Mouse (Mus musculus) forebrain, embryonic 12.5 days (tissue): ENCODE measurements around the gene Foxred1. TPM values are rescaled to one million over a fixed set of nuclear protein-coding genes. Genes with fewer than 3 reads are reported as not detected.

Experiments
- ATAC-seq: fragments of 200-750 bp; cut with Nextera tagmentation; 2 replicates; pipeline ENCODE4 v1.8.0; 2017; ENCODE audit warnings: moderate TSS enrichment; ENCODE audit not compliant: low FRiP score
- H3K27ac ChIP-seq: fragments of 300-500 bp; sonication (generic); 2 replicates; pipeline ENCODE4 v1.5.1; 2016; ENCODE audit warnings: mild to moderate bottlenecking
- H3K27me3 ChIP-seq: fragments of 300-500 bp; sonication (generic); 2 replicates; pipeline ENCODE4 v1.6.1; 2016; ENCODE audit warnings: mild to moderate bottlenecking
- H3K36me3 ChIP-seq: fragments of 300-500 bp; sonication (generic); replicated peaks from 2 replicates; pipeline ENCODE4 v1.6.1; 2016; ENCODE audit warnings: mild to moderate bottlenecking
- H3K4me1 ChIP-seq: fragments of 300-500 bp; sonication (generic); 2 replicates; pipeline ENCODE4 v1.6.1; 2016
- H3K4me2 ChIP-seq: fragments of 300-500 bp; sonication (generic); 2 replicates; pipeline ENCODE4 v1.6.1; 2016; ENCODE audit warnings: mild to moderate bottlenecking, moderate library complexity
- H3K4me3 ChIP-seq: fragments of 300-500 bp; sonication (generic); replicated peaks from 2 replicates; pipeline ENCODE4 v1.5.1; 2016; ENCODE audit warnings: mild to moderate bottlenecking
- H3K9ac ChIP-seq: fragments of 300-500 bp; sonication (generic); 2 replicates; pipeline ENCODE4 v1.6.1; 2016; ENCODE audit warnings: mild to moderate bottlenecking
- H3K9me3 ChIP-seq: fragments of 300-500 bp; sonication (generic); 2 replicates; pipeline ENCODE4 v1.6.1; 2016
- WGBS: fragments of 180-500 bp; shearing (Covaris S2); methylation state at CpG from one replicate; pipeline ENCODE4 v1.1.7; 2016; 5-methylcytosine and 5-hydroxymethylcytosine counted together
- polyA plus RNA-seq: library from polyadenylated mRNA; unstranded; fragments of >200 nt; fragmentation: Nextera tagmentation; extraction: Ambion mirVana; gene quantifications from 2 replicates; pipeline ENCODE4 v1.2.1, GENCODE M21; 2016

Gene Foxred1
- polyA plus RNA-seq, 1 experiment from 2014 or later, result 49.0 TPM

DNA sequence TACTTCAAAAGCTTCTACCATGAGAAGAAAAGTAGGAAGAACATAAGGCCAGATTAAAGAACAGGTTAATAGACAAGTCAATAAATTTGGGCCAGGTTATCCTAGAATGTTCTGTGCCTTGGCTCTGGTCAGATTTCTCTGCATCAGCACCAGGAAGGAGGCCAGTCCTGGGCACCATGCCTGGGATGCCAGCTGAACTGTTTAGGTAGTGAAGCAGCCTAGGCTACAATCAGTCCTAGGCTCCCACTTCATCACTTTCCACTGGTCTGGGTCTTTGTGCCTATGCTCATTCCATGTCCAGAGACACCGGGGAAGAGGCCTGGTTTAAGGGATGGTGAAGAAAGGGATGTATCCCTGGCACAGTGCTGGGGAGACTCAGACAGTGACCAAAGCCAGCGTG, 6.4 kb downstream of the Foxred1 start:
- H3K9me3 ChIP-seq, result no peaks in the 10 kb centered on the region
- no peak for ATAC-seq
- H3K9ac ChIP-seq, result no peak overlapping the region
- WGBS, result 97% methylated on average over 2 of the region's 2 CpGs
- H3K4me3 ChIP-seq, result no peak overlapping the region
- H3K4me2 ChIP-seq, result no peak overlapping the region
- peaks cover 45% of the 10 kb centered on the region for H3K36me3 ChIP-seq
- H3K27me3 ChIP-seq, result no peaks in the 10 kb centered on the region
- peaks cover 11% of the 10 kb centered on the region for H3K4me1 ChIP-seq
- H3K27ac ChIP-seq, result no peak overlapping the region

- no peak overlapping the region for H3K4me2 ChIP-seq
- H3K27ac ChIP-seq, result no peak overlapping the region
- 80% methylated on average over 3 of the region's 3 CpGs for WGBS
- no peaks in the 10 kb centered on the region for H3K9me3 ChIP-seq
- H3K27me3 ChIP-seq, result no peaks in the 10 kb centered on the region
- H3K4me3 ChIP-seq, result no peak overlapping the region
- no peak for ATAC-seq
- H3K9ac ChIP-seq, result no peak overlapping the region
- H3K4me1 ChIP-seq, result peaks cover 19% of the 10 kb centered on the region
- peaks cover 45% of the 10 kb centered on the region for H3K36me3 ChIP-seq
Observed at GRCm38 (mm10) chr9:35203536-35203935, 7.3 kb downstream of the Foxred1 start.

- peak overlapping the region; percentile 71 for H3K9ac ChIP-seq
- no peak overlapping the region for H3K27ac ChIP-seq
- no peak for ATAC-seq
- H3K4me3 ChIP-seq, result peak overlapping the region; percentile 60
- H3K36me3 ChIP-seq, result peaks cover 15% of the 10 kb centered on the region
- 69% methylated on average over 9 of the region's 9 CpGs for WGBS
- H3K4me2 ChIP-seq, result peak overlapping the region; percentile 76
- H3K9me3 ChIP-seq, result no peaks in the 10 kb centered on the region
- H3K27me3 ChIP-seq, result no peaks in the 10 kb centered on the region
- H3K4me1 ChIP-seq, result peaks cover 21% of the 10 kb centered on the region
Observed at GRCm38 (mm10) chr9:35200529-35201060, 10.3 kb downstream of the Foxred1 start.

GRCm38 (mm10) chr9:35199772-35200471, 10.9 kb downstream of the Foxred1 start, which contains the start of the genes Srpr and Tirap:
Gene Srpr (plus strand): TSS chr9:35200175.
Gene Tirap (minus strand): TSS chr9:35200291.
- peak within 1 kb of the TSS; percentile 71 for H3K9ac ChIP-seq
- peaks cover 9% of the 10 kb centered on the region for H3K36me3 ChIP-seq
- H3K9me3 ChIP-seq, result no peaks in the 10 kb centered on the region
- H3K4me2 ChIP-seq, result peak within 1 kb of the TSS; percentile 76
- no peaks in the 10 kb centered on the region for H3K27me3 ChIP-seq
- 0 out of 2 replicates have a peak within 1 kb of the TSS, but pooled peaks have one; percentile 43 for H3K27ac ChIP-seq
- peak; percentile 94 for ATAC-seq
- peak within 1 kb of the TSS; percentile 60 for H3K4me3 ChIP-seq
- H3K4me1 ChIP-seq, result peaks cover 21% of the 10 kb centered on the region
- under 1% methylated on average over 43 of the region's 44 CpGs for WGBS

GRCm38 (mm10) chr9:35198945-35199771, 11.7 kb downstream of the Foxred1 start:
- H3K4me2 ChIP-seq, result peak overlapping the region; percentile 76
- no peak overlapping the region for H3K27ac ChIP-seq
- peak; percentile 24 for ATAC-seq
- peak overlapping the region; percentile 71 for H3K9ac ChIP-seq
- peaks cover 1% of the 10 kb centered on the region; the same call in 1 of the 2 replicates for H3K36me3 ChIP-seq
- H3K27me3 ChIP-seq, result no peaks in the 10 kb centered on the region
- peak overlapping the region; percentile 60 for H3K4me3 ChIP-seq
- H3K4me1 ChIP-seq, result peaks cover 21% of the 10 kb centered on the region
- 25% methylated on average over 18 of the region's 18 CpGs for WGBS
- H3K9me3 ChIP-seq, result no peaks in the 10 kb centered on the region

DNA sequence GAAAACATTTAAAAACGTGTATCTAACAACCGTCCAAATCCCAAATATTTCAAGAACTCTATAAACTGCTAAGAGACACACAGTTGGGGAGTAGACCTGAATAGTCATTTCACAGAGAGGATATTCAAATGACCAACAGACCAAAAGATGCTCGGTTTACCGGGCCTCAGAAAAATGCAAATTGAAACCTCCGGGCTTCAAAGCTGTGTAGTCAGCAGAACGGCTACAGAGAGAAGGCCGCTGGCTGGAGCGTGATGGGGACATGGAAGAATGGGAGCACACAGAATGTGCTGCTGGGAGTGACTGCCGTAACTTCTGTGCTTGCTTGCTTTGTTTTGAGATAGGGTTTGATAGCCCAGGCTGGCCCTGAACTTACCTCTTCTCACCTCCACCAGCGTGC, 12.5 kb downstream of the Foxred1 start:
- Histone ChIP-seq H3K27me3 (no peaks in the 10 kb centered on the region), H3K4me3 (no peak overlapping the region), H3K9me3 (no peaks in the 10 kb centered on the region), H3K9ac (no peak overlapping the region), H3K36me3 (no peaks in the 10 kb centered on the region), H3K4me2 (no peak overlapping the region; the same call in 1 of the 2 replicates), H3K27ac (no peak overlapping the region), H3K4me1 (peaks cover 21% of the 10 kb centered on the region)
- 81% methylated on average over 10 of the region's 10 CpGs for WGBS
- no peak for ATAC-seq

- Histone ChIP-seq H3K27me3 (no peaks in the 10 kb centered on the region), H3K36me3 (no peaks in the 10 kb centered on the region), H3K27ac (no peak overlapping the region), H3K9ac (no peak overlapping the region), H3K4me1 (peaks cover 21% of the 10 kb centered on the region), H3K4me3 (no peak overlapping the region), H3K9me3 (no peaks in the 10 kb centered on the region), H3K4me2 (no peak overlapping the region)
- ATAC-seq, result no peak
- 88% methylated on average over 3 of the region's 3 CpGs for WGBS
Observed at GRCm38 (mm10) chr9:35197625-35198024, 13.2 kb downstream of the Foxred1 start.

DNA sequence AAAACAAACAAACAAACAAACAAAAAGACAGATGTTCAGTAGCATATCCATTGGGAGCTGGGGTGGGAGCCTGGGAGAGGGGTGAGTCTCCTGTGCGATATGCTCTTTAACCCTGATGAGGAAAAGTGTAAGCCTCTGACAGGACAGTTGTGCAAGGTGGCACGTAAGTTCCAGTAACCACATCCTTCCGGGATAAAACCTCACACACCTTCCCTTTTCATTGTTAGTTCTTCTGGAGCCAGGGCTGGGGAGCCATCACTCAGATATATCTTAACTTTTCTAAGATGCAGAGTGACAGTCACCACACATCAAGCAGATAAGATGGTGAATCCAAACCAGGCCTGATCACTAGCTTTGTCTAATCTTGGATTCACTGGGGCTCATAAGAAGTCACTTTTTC, 16.8 kb downstream of the Foxred1 start:
- Histone ChIP-seq H3K4me2 (no peak overlapping the region), H3K9ac (no peak overlapping the region), H3K4me3 (no peak overlapping the region), H3K27me3 (no peaks in the 10 kb centered on the region), H3K4me1 (peaks cover 7% of the 10 kb centered on the region), H3K36me3 (peaks cover 13% of the 10 kb centered on the region), H3K27ac (no peak overlapping the region), H3K9me3 (no peaks in the 10 kb centered on the region)
- no peak for ATAC-seq
- WGBS, result 95% methylated on average over 3 of the region's 3 CpGs

- WGBS, result 83% methylated on average over 11 of the region's 11 CpGs
- no peak for ATAC-seq
- H3K27ac ChIP-seq, result 0 out of 2 replicates have a peak overlapping the region, but pooled peaks have one; percentile 6
- no peak overlapping the region for H3K9ac ChIP-seq
- H3K9me3 ChIP-seq, result no peaks in the 10 kb centered on the region
- H3K27me3 ChIP-seq, result no peaks in the 10 kb centered on the region
- H3K4me2 ChIP-seq, result no peak overlapping the region
- H3K4me1 ChIP-seq, result no peaks in the 10 kb centered on the region
- H3K4me3 ChIP-seq, result no peak overlapping the region
- H3K36me3 ChIP-seq, result peaks cover 22% of the 10 kb centered on the region
Observed at GRCm38 (mm10) chr9:35192983-35193542, 17.8 kb downstream of the Foxred1 start.

- Histone ChIP-seq H3K27me3 (no peaks in the 10 kb centered on the region), H3K4me3 (no peak overlapping the region), H3K27ac (no peak overlapping the region), H3K9ac (no peak overlapping the region), H3K4me1 (no peaks in the 10 kb centered on the region), H3K4me2 (no peak overlapping the region), H3K9me3 (no peaks in the 10 kb centered on the region), H3K36me3 (peaks cover 36% of the 10 kb centered on the region)
- WGBS, result 79% methylated on average over 22 of the region's 22 CpGs
- no peak for ATAC-seq
Observed at GRCm38 (mm10) chr9:35188700-35189099, 22.2 kb downstream of the Foxred1 start.

- no peak for ATAC-seq
- no peaks in the 10 kb centered on the region for H3K4me1 ChIP-seq
- no peak overlapping the region for H3K9ac ChIP-seq
- H3K27ac ChIP-seq, result no peak overlapping the region
- no peak overlapping the region for H3K4me3 ChIP-seq
- no peaks in the 10 kb centered on the region for H3K27me3 ChIP-seq
- no peaks in the 10 kb centered on the region for H3K9me3 ChIP-seq
- H3K36me3 ChIP-seq, result peaks cover 36% of the 10 kb centered on the region
- H3K4me2 ChIP-seq, result no peak overlapping the region
- whole genome bisulfite sequencing, result 89% methylated on average over 10 of the region's 10 CpGs
Observed at GRCm38 (mm10) chr9:35187351-35187903, 23.4 kb downstream of the Foxred1 start.

GRCm38 (mm10) chr9:35186430-35186829, 24.4 kb downstream of the Foxred1 start:
- 84% methylated on average over 4 of the region's 4 CpGs for WGBS
- Histone ChIP-seq H3K4me2 (no peak overlapping the region), H3K4me1 (no peaks in the 10 kb centered on the region), H3K36me3 (peaks cover 36% of the 10 kb centered on the region), H3K4me3 (no peak overlapping the region), H3K9me3 (no peaks in the 10 kb centered on the region), H3K27me3 (no peaks in the 10 kb centered on the region), H3K9ac (no peak overlapping the region), H3K27ac (no peak overlapping the region)
- no peak for ATAC-seq
